Mouse (Mus musculus) myocyte (in vitro differentiated cells): Measurements from ENCODE around the gene 2310022A10Rik. TPM values are rescaled to one million over a fixed set of nuclear protein-coding genes. Genes with fewer than 3 reads are reported as not detected.

Source experiments
- H3K27me3 ChIP-seq: one replicate; pipeline ENCODE4 v1.6.1; 2011; ENCODE audit not compliant: control insufficient read depth, insufficient read depth, insufficient read length
- H3K36me3 ChIP-seq: one replicate; pipeline ENCODE4 v1.6.1; 2011; ENCODE audit not compliant: control insufficient read depth, insufficient read depth
- H3K4me2 ChIP-seq: one replicate; pipeline ENCODE4 v1.6.1; 2011; ENCODE audit warnings: low read depth, control low read depth
- H3K4me3 ChIP-seq: one replicate; pipeline ENCODE4 v1.5.1; 2011; ENCODE audit warnings: mild to moderate bottlenecking, control low read depth, moderate library complexity
- H3K79me2 ChIP-seq: one replicate; pipeline ENCODE4 v1.6.1; 2011; ENCODE audit not compliant: control insufficient read depth, insufficient read depth
- H3ac ChIP-seq: one replicate; pipeline ENCODE4 v1.6.1; 2011; ENCODE audit not compliant: control insufficient read depth, insufficient read length
- CEBPB ChIP-seq: IDR thresholded peaks from 2 replicates; pipeline ENCODE4 v1.6.1; 2011; ENCODE audit warnings: mild to moderate bottlenecking, moderate library complexity; ENCODE audit not compliant: poor library complexity, insufficient read depth, severe bottlenecking
- E2F4 ChIP-seq: IDR thresholded peaks from one replicate; pipeline ENCODE4 v1.6.1; 2011; ENCODE audit warnings: mild to moderate bottlenecking, control low read depth, moderate library complexity; ENCODE audit not compliant: insufficient read depth
- MAX ChIP-seq: IDR thresholded peaks from one replicate; pipeline ENCODE4 v1.6.1; 2011; ENCODE audit warnings: low read depth, mild to moderate bottlenecking, control low read depth
- MYOD1 ChIP-seq, 3 experiments: IDR thresholded peaks; one replicate each; pipeline ENCODE4 v1.6.1; 2011; ENCODE audit warnings: control low read depth in 2 of 3, low read depth in 2 of 3, mild to moderate bottlenecking in 2 of 3, moderate library complexity in 1 of 3; ENCODE audit not compliant: insufficient read length in 2 of 3, control insufficient read depth in 1 of 3
- MYOG ChIP-seq, 3 experiments: IDR thresholded peaks; one replicate each; pipeline ENCODE4 v1.6.1; 2011; ENCODE audit warnings: control low read depth in 2 of 3, low read depth in 2 of 3, mild to moderate bottlenecking in 2 of 3; ENCODE audit not compliant: insufficient read length in 2 of 3, control insufficient read depth in 1 of 3, insufficient read depth in 1 of 3
- POLR2A ChIP-seq: IDR thresholded peaks from one replicate; pipeline ENCODE4 v1.6.1; 2011; ENCODE audit warnings: low read depth, mild to moderate bottlenecking, control low read depth, moderate library complexity; ENCODE audit not compliant: insufficient read length
- POLR2AphosphoS2 ChIP-seq: IDR thresholded peaks from one replicate; pipeline ENCODE4 v1.6.1; 2011; ENCODE audit warnings: low read depth, control low read depth; ENCODE audit not compliant: insufficient read length
- REST ChIP-seq: IDR thresholded peaks from one replicate; pipeline ENCODE4 v1.6.1; 2011; ENCODE audit warnings: mild to moderate bottlenecking, control low read depth, moderate library complexity; ENCODE audit not compliant: insufficient read depth, insufficient read length
- SRF ChIP-seq: IDR thresholded peaks from one replicate; pipeline ENCODE4 v1.6.1; 2011; ENCODE audit warnings: low read depth; ENCODE audit not compliant: control insufficient read depth, insufficient read length
- TCF12 ChIP-seq: IDR thresholded peaks from one replicate; pipeline ENCODE4 v1.6.1; 2011; ENCODE audit warnings: mild to moderate bottlenecking, control low read depth; ENCODE audit not compliant: poor library complexity, insufficient read depth, severe bottlenecking
- TCF3 ChIP-seq: IDR thresholded peaks from one replicate; pipeline ENCODE4 v1.6.1; 2011; ENCODE audit warnings: low read depth, control low read depth; ENCODE audit not compliant: insufficient read length
- USF1 ChIP-seq: IDR thresholded peaks from one replicate; pipeline ENCODE4 v1.6.1; 2011; ENCODE audit warnings: low read depth, mild to moderate bottlenecking, control low read depth, moderate library complexity
- polyA plus RNA-seq: library from polyadenylated mRNA; unstranded; fragments of >200 nt; fragmentation: generic; extraction: Trizol; gene quantifications from one replicate; pipeline ENCODE4 v1.2.1, GENCODE M21; 2012; ENCODE audit warnings: missing spikeins

The 2310022A10Rik gene
- polyA plus RNA-seq, 1 experiment = 35.5 TPM

GRCm38 (mm10) chr7:27609688-27610087, 56.7 kb downstream of the 2310022A10Rik start:
- TF ChIP-seq TCF12 = no peak
- TF ChIP-seq POLR2A = no peak
- peak in 1 of 3 experiments; percentile 37 for TF ChIP-seq MYOD1 (IDR thresholded peaks at IDR 0.05; ENCODE audit: control insufficient read depth in 1 of 3, insufficient read length in 2 of 3, low read depth in 2 of 3)
- peak in 1 of 3 experiments; percentile 59 for TF ChIP-seq MYOG (IDR thresholded peaks at IDR 0.05; ENCODE audit: control insufficient read depth in 1 of 3, insufficient read depth in 1 of 3, insufficient read length in 2 of 3, low read depth in 2 of 3)
- no peak for TF ChIP-seq TCF3
- TF ChIP-seq E2F4 = no peak
- no peak for TF ChIP-seq USF1
- no peak for TF ChIP-seq CEBPB
- TF ChIP-seq MAX = no peak
- TF ChIP-seq SRF = no peak
- TF ChIP-seq POLR2AphosphoS2 = peak; percentile 41
- no peak for TF ChIP-seq REST

GRCm38 (mm10) chr7:27610370-27610769, 57.3 kb downstream of the 2310022A10Rik start:
- Histone ChIP-seq H3K4me2 (peak overlapping the region; percentile 55), H3K36me3 (peaks cover 13% of the 10 kb centered on the region), H3K27me3 (no peaks in the 10 kb centered on the region), H3K4me3 (no peak overlapping the region), H3ac (no peak overlapping the region), H3K79me2 (peaks cover 64% of the 10 kb centered on the region)
- TF ChIP-seq REST = no peak
- no peak for TF ChIP-seq TCF12
- peak in 2 of 3 experiments; percentile 34 to 67 for TF ChIP-seq MYOD1 (IDR thresholded peaks at IDR 0.05; ENCODE audit: control insufficient read depth in 1 of 3, insufficient read length in 2 of 3, low read depth in 2 of 3)
- peak in 2 of 3 experiments; percentile 52 to 54 for TF ChIP-seq MYOG (IDR thresholded peaks at IDR 0.05; ENCODE audit: control insufficient read depth in 1 of 3, insufficient read depth in 1 of 3, insufficient read length in 2 of 3, low read depth in 2 of 3)
- no peak for TF ChIP-seq MAX
- no peak for TF ChIP-seq SRF

More at GRCm38 (mm10) chr7:27609688-27610087, 56.7 kb downstream of the 2310022A10Rik start:
- H3K4me2 ChIP-seq = peak overlapping the region; percentile 55
- H3ac ChIP-seq = no peak overlapping the region
- H3K36me3 ChIP-seq = peaks cover 10% of the 10 kb centered on the region
- H3K4me3 ChIP-seq = no peak overlapping the region
- H3K27me3 ChIP-seq = no peaks in the 10 kb centered on the region
- peaks cover 68% of the 10 kb centered on the region for H3K79me2 ChIP-seq

DNA sequence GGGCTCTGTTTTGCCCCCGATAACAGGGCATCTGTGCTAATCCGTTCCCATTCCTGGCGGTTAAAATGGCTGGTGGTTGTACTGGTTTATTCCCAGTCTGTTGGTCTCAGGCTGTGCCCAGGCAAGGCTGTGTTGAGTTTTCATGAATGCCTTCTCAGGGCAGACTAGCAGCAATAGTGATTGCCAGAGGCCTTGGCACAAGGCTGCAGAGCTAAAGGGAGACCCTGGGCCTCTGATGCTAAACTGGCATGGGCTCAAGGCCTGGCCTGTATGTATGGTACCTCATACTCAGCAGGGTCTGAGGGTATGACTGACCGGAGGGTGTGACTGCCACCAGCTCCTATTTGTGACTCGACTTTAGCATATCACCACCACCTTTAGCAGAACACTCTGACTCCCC, 57.8 kb downstream of the 2310022A10Rik start:
- TF ChIP-seq CEBPB (no peak), POLR2AphosphoS2 (no peak), SRF (no peak), TCF3 (no peak), REST (no peak), E2F4 (no peak), TCF12 (no peak), POLR2A (no peak), MYOD1 (IDR thresholded peaks at IDR 0.05; ENCODE audit: control insufficient read depth in 1 of 3, insufficient read length in 2 of 3, low read depth in 2 of 3) (no peak), USF1 (no peak), MAX (no peak), MYOG (IDR thresholded peaks at IDR 0.05; ENCODE audit: control insufficient read depth in 1 of 3, insufficient read depth in 1 of 3, insufficient read length in 2 of 3, low read depth in 2 of 3) (no peak)
- Histone ChIP-seq H3ac (no peak overlapping the region), H3K27me3 (no peaks in the 10 kb centered on the region)

DNA sequence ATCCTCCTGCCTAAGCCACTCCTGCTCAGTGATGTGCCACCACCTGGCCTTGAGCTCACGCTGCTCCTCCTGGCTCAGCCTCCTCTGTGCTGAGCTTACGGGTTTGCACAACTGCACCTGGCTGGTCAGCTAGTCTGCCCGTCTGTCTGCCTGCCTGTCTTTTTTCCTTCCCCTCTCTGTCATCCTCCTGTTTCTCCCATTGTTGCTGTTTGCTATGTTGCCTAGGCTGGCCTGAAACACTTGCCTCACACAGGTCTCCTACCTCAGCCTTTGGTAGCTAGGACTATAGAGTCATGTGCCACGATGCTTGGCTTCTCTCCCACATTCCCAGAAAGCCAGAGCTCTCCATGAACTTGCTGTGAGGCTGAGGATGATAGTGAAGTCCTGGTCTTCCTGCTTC, 59.9 kb downstream of the 2310022A10Rik start:
- Histone ChIP-seq H3K36me3 (peaks cover 28% of the 10 kb centered on the region), H3K4me3 (no peak overlapping the region), H3K27me3 (no peaks in the 10 kb centered on the region), H3K4me2 (no peak overlapping the region), H3ac (no peak overlapping the region), H3K79me2 (peaks cover 51% of the 10 kb centered on the region)
- no peak for TF ChIP-seq CEBPB
- no peak for TF ChIP-seq TCF12
- TF ChIP-seq MYOG (IDR thresholded peaks at IDR 0.05; ENCODE audit: control insufficient read depth in 1 of 3, insufficient read depth in 1 of 3, insufficient read length in 2 of 3, low read depth in 2 of 3) = no peak

More for the DNA sequence above, 57.8 kb downstream of the 2310022A10Rik start:
- Histone ChIP-seq H3K4me3 (no peak overlapping the region), H3K36me3 (peaks cover 13% of the 10 kb centered on the region), H3K4me2 (peak overlapping the region; percentile 55), H3K79me2 (peaks cover 61% of the 10 kb centered on the region)

DNA sequence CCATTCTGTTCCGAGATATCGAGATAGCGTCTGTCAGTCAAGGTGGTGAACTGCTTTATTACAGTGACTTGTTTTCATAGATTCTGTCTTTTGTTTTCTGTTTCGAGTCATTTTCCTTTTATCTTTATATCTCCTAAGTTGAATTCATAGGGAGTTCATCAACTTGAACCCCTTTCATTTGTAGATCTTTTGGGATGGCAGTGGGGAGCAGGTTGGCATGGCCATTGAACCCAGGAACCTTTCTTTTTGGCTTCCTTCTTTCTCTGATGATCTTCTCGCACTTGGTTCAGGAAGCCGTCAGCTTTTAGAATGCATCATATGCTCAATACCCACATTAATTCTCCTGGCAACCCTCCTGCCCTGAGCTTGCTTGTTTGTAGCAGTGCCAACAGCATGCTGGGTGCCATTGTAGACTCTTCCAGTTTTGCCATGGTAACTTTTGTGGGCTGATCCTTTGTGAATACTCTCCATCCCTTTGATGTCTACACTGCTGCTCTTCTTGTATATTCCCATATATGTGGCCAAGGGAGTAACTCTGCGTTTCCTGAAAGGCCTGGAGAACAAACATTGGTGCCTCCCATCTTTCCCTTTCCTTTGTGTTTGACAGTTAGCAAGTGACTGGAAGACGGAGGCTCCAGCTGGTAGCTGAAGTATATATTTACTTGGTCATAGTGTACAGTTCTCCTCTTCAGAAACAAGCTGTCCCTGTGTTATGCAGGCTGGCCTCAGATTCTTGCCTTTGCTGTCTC, 60.9 kb downstream of the 2310022A10Rik start:
- H3K27me3 ChIP-seq = no peaks in the 10 kb centered on the region
- peaks cover 30% of the 10 kb centered on the region for H3K36me3 ChIP-seq
- H3K79me2 ChIP-seq = peaks cover 51% of the 10 kb centered on the region
- H3K4me2 ChIP-seq = no peak overlapping the region
- no peak for TF ChIP-seq MYOG (IDR thresholded peaks at IDR 0.05; ENCODE audit: control insufficient read depth in 1 of 3, insufficient read depth in 1 of 3, insufficient read length in 2 of 3, low read depth in 2 of 3)
- TF ChIP-seq CEBPB = no peak
- no peak for TF ChIP-seq USF1
- TF ChIP-seq POLR2A = no peak
- no peak for TF ChIP-seq REST
- no peak for TF ChIP-seq E2F4
- TF ChIP-seq SRF = no peak
- TF ChIP-seq MYOD1 (IDR thresholded peaks at IDR 0.05; ENCODE audit: control insufficient read depth in 1 of 3, insufficient read length in 2 of 3, low read depth in 2 of 3) = no peak
- no peak for TF ChIP-seq TCF12
- TF ChIP-seq POLR2AphosphoS2 = no peak
- TF ChIP-seq TCF3 = no peak
- TF ChIP-seq MAX = no peak
- H3K4me3 ChIP-seq = no peak overlapping the region
- H3ac ChIP-seq = no peak overlapping the region
